Mouse (Mus musculus) MEL (cell line): ENCODE results near the gene Fndc3b. TPM values are rescaled to one million over a fixed set of nuclear protein-coding genes. Genes with fewer than 3 reads are reported as not detected.

Experiments
- DNase-seq: peaks from one replicate; pipeline ENCODE4 v3.0.0; 2011; ENCODE audit warnings: low read depth, low spot score
- H3K27ac ChIP-seq: 2 replicates; pipeline ENCODE4 v1.5.1; 2012; ENCODE audit warnings: low read depth, mild to moderate bottlenecking, control low read depth, low read length, moderate library complexity; ENCODE audit not compliant: control insufficient read depth
- H3K27me3 ChIP-seq, 2 experiments: fragments of 150-350 bp in 1 of 2; sonication (generic) in 1 of 2; 2 replicates each; pipeline ENCODE4 v1.6.1; 2012; ENCODE audit warnings: low read length in 2 of 2, mild to moderate bottlenecking in 2 of 2, improper control_type of control experiment in 1 of 2, moderate library complexity in 1 of 2; ENCODE audit not compliant: insufficient read depth in 2 of 2, control insufficient read depth in 1 of 2
- H3K36me3 ChIP-seq, 2 experiments: 2 replicates each; pipeline ENCODE4 v1.6.1; 2012 to 2014; ENCODE audit warnings: low read length in 2 of 2, improper control_type of control experiment in 1 of 2, inconsistent platforms in 1 of 2, mild to moderate bottlenecking in 1 of 2; ENCODE audit not compliant: insufficient read depth in 2 of 2, control insufficient read depth in 1 of 2
- H3K4me1 ChIP-seq, 2 experiments: fragments of 150-350 bp in 1 of 2; sonication (generic) in 1 of 2; 2 replicates each; pipeline ENCODE4 v1.6.1; 2012; ENCODE audit warnings: low read length in 2 of 2, improper control_type of control experiment in 1 of 2, mild to moderate bottlenecking in 1 of 2; ENCODE audit not compliant: insufficient read depth in 2 of 2, control insufficient read depth in 1 of 2
- H3K4me3 ChIP-seq, 2 experiments: fragments of 150-350 bp in 1 of 2; sonication (generic) in 1 of 2; 2 replicates each; pipeline ENCODE4 v1.5.1; 2012; ENCODE audit warnings: low read depth in 2 of 2, low read length in 2 of 2, mild to moderate bottlenecking in 2 of 2, moderate library complexity in 2 of 2, control low read depth in 1 of 2, improper control_type of control experiment in 1 of 2; ENCODE audit not compliant: control insufficient read depth in 1 of 2, insufficient read depth in 1 of 2
- H3K79me2 ChIP-seq: 2 replicates; pipeline ENCODE4 v1.6.1; 2012; ENCODE audit warnings: mild to moderate bottlenecking, low read length, moderate library complexity; ENCODE audit not compliant: control insufficient read depth, poor library complexity, insufficient read depth
- H3K9ac ChIP-seq: 2 replicates; pipeline ENCODE4 v1.6.1; 2012; ENCODE audit warnings: low read depth, mild to moderate bottlenecking, control low read depth, low read length, moderate library complexity; ENCODE audit not compliant: control insufficient read depth, poor library complexity, severe bottlenecking
- H3K9me3 ChIP-seq: fragments of 150-350 bp; sonication (generic); replicated peaks from 2 replicates; pipeline ENCODE4 v1.6.1; 2012; ENCODE audit warnings: mild to moderate bottlenecking, low read length, improper control_type of control experiment, moderate library complexity; ENCODE audit not compliant: insufficient read depth
- BHLHE40 ChIP-seq: IDR thresholded peaks from 2 replicates; pipeline ENCODE4 v1.6.1; 2012; ENCODE audit warnings: low read depth, mild to moderate bottlenecking, inconsistent platforms, low read length, improper control_type of control experiment, borderline replicate concordance
- CHD1 ChIP-seq: IDR thresholded peaks from 2 replicates; pipeline ENCODE4 v1.6.1; 2012; ENCODE audit warnings: low read depth, mild to moderate bottlenecking, inconsistent platforms, low read length, improper control_type of control experiment
- CTCF ChIP-seq, 3 experiments: IDR thresholded peaks in 2 of 3; conservative IDR thresholded peaks in 1 of 3; 2 replicates each; pipeline ENCODE4 v1.5.1; 2011 to 2012; ENCODE audit warnings: low read length in 3 of 3, low read depth in 2 of 3, mild to moderate bottlenecking in 2 of 3, improper control_type of control experiment in 1 of 3, inconsistent platforms in 1 of 3, mixed read lengths in 1 of 3, moderate library complexity in 1 of 3; ENCODE audit not compliant: control insufficient read depth in 1 of 3, insufficient read depth in 1 of 3, poor library complexity in 1 of 3, severe bottlenecking in 1 of 3
- GABPA ChIP-seq: IDR thresholded peaks from 2 replicates; pipeline ENCODE4 v1.6.1; 2012; ENCODE audit warnings: low read depth, mild to moderate bottlenecking, inconsistent platforms, low read length, improper control_type of control experiment, moderate library complexity
- HCFC1 ChIP-seq: IDR thresholded peaks from 2 replicates; pipeline ENCODE4 v1.6.1; 2012; ENCODE audit warnings: low read depth, mild to moderate bottlenecking, inconsistent platforms, low read length, improper control_type of control experiment, moderate library complexity
- KAT2A ChIP-seq: conservative IDR thresholded peaks from 2 replicates; pipeline ENCODE4 v1.6.1; 2012; ENCODE audit warnings: low read depth, low read length, improper control_type of control experiment, inconsistent platforms
- MAFK ChIP-seq: IDR thresholded peaks from 2 replicates; pipeline ENCODE4 v1.6.1; 2011; ENCODE audit warnings: low read depth, mild to moderate bottlenecking, low read length, improper control_type of control experiment, borderline replicate concordance
- MEF2A ChIP-seq: IDR thresholded peaks from 2 replicates; pipeline ENCODE4 v1.6.1; 2014; ENCODE audit warnings: low read depth, mild to moderate bottlenecking, inconsistent platforms, low read length, improper control_type of control experiment; ENCODE audit not compliant: poor library complexity, insufficient replicate concordance, severe bottlenecking; ENCODE audit errors: extremely low read depth
- MXI1 ChIP-seq: IDR thresholded peaks from 2 replicates; pipeline ENCODE4 v1.6.1; 2011; ENCODE audit warnings: mild to moderate bottlenecking, low read depth, low read length, improper control_type of control experiment
- MYC ChIP-seq: IDR thresholded peaks from 2 replicates; pipeline ENCODE4 v1.6.1; 2011; ENCODE audit warnings: low read depth, mild to moderate bottlenecking, low read length, improper control_type of control experiment, moderate library complexity
- NELFE ChIP-seq: IDR thresholded peaks from 2 replicates; pipeline ENCODE4 v1.6.1; 2011; ENCODE audit warnings: low read depth, low read length, improper control_type of control experiment
- POLR2A ChIP-seq, 2 experiments: IDR thresholded peaks; 2 replicates each; pipeline ENCODE4 v1.6.1; 2011 to 2012; ENCODE audit warnings: low read length in 2 of 2, mild to moderate bottlenecking in 2 of 2, control low read depth in 1 of 2, improper control_type of control experiment in 1 of 2, low read depth in 1 of 2, moderate library complexity in 1 of 2; ENCODE audit not compliant: control insufficient read depth in 1 of 2, insufficient read depth in 1 of 2, poor library complexity in 1 of 2
- POLR2AphosphoS2 ChIP-seq: IDR thresholded peaks from 2 replicates; pipeline ENCODE4 v1.6.1; 2011; ENCODE audit warnings: low read length, improper control_type of control experiment
- RCOR1 ChIP-seq: IDR thresholded peaks from 2 replicates; pipeline ENCODE4 v1.6.1; 2012; ENCODE audit warnings: low read depth, mild to moderate bottlenecking, inconsistent platforms, low read length, improper control_type of control experiment
- SMC3 ChIP-seq: IDR thresholded peaks from 2 replicates; pipeline ENCODE4 v1.6.1; 2011; ENCODE audit warnings: low read depth, low read length, improper control_type of control experiment
- TCF12 ChIP-seq: IDR thresholded peaks from 2 replicates; pipeline ENCODE4 v1.6.1; 2014; ENCODE audit warnings: low read depth, mild to moderate bottlenecking, inconsistent platforms, low read length, improper control_type of control experiment, moderate library complexity
- USF1 ChIP-seq: IDR thresholded peaks from 2 replicates; pipeline ENCODE4 v1.6.1; 2014; ENCODE audit warnings: low read depth, mild to moderate bottlenecking, inconsistent platforms, low read length, improper control_type of control experiment, moderate library complexity
- ZC3H11A ChIP-seq: IDR thresholded peaks from 2 replicates; pipeline ENCODE4 v1.6.1; 2012; ENCODE audit warnings: low read depth, mild to moderate bottlenecking, inconsistent platforms, low read length, improper control_type of control experiment
- ZNF384 ChIP-seq: IDR thresholded peaks from 2 replicates; pipeline ENCODE4 v1.6.1; 2012; ENCODE audit warnings: low read depth, mild to moderate bottlenecking, inconsistent platforms, low read length, improper control_type of control experiment
- polyA plus RNA-seq, 2 experiments: library from polyadenylated mRNA; stranded (reverse) in 1 of 2; unstranded in 1 of 2; fragments of >175 nt in 1 of 2; fragments of >200 nt in 1 of 2; gene quantifications; 2 replicates each; pipeline versions ENCODE4 v1.2.1 to v1.2.4; 2012; ENCODE audit warnings: low replicate concordance in 2 of 2, low read depth in 1 of 2; ENCODE audit not compliant: insufficient read length in 2 of 2, insufficient read depth in 1 of 2, missing spikeins in 1 of 2
- total RNA-seq: library from RNA; depleted of rRNA; stranded (reverse); fragments of 300-350 nt; gene quantifications from 2 replicates; pipeline ENCODE4 v1.2.3, GENCODE M21; 2012

The Fndc3b gene
- total and polyA plus RNA-seq, 3 experiments = not detected

DNA sequence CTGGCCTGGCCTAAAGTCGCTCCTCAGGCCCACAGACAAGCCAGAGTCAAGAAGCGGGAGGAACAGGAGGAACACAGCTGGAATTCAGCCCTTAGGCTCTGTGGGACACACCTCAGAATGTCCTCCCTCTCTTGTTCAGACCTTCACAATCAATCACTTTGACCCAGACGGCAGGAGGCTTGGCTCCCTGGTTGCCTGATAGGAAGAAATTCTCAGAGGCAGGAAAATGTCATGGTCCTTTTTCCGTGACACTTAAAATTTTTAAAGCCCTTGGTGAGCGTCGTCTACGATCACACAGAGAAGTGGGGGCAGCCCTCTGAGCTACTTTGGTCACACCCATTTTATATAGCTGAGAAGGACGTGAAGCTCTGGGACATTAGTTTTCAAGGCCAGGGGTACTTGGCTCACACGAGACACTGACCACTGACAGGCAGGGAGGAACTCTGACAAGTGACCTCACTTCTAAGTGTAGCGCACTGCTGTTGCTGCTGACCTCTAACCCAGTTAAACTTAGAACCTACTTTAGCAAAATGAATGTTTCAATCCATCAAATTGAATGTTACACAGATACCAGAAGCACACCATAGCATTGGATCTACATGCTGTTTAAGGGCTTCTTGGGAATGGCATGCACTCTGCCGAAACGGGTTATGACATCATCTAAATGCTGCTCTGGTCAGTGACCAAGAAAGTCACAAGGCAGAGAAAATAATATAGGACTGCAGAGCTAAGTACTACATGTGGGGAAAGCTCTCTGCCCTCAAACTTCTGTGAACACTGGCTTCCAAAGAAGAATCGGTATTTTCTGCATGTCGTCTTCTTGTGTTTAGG lies 181.7 kb downstream of the Fndc3b start:
- Histone ChIP-seq H3K9ac (no peak overlapping the region), H3K4me1 (no peaks in the 10 kb centered on the region)

GRCm38 (mm10) chr3:27526991-27527390 lies 184.1 kb downstream of the Fndc3b start:
- Histone ChIP-seq H3K4me3 (no peak overlapping the region), H3K4me1 (no peaks in the 10 kb centered on the region), H3K27me3 (no peaks in the 10 kb centered on the region), H3K36me3 (no peaks in the 10 kb centered on the region), H3K9me3 (no peaks in the 10 kb centered on the region), H3K27ac (no peak overlapping the region), H3K9ac (no peak overlapping the region), H3K79me2 (no peaks in the 10 kb centered on the region)
- TF ChIP-seq MXI1 (no peak), NELFE (no peak), MYC (no peak), ZC3H11A (no peak), GABPA (no peak), CTCF (IDR thresholded peaks at IDR 0.05 in 2 of 3, conservative IDR thresholded peaks at IDR 0.05 in 1 of 3; ENCODE audit: control insufficient read depth in 1 of 3, insufficient read depth in 1 of 3, low read depth in 2 of 3, low read length in 3 of 3, poor library complexity in 1 of 3, severe bottlenecking in 1 of 3) (no peak), USF1 (no peak)
- no peak for DNase-seq

More for the DNA sequence above, 181.7 kb downstream of the Fndc3b start:
- Histone ChIP-seq H3K79me2 (no peaks in the 10 kb centered on the region), H3K4me3 (no peak overlapping the region), H3K27me3 (no peaks in the 10 kb centered on the region), H3K27ac (no peak overlapping the region), H3K9me3 (no peaks in the 10 kb centered on the region), H3K36me3 (no peaks in the 10 kb centered on the region)
- TF ChIP-seq MAFK = no peak
- no peak for TF ChIP-seq TCF12
- TF ChIP-seq CHD1 = no peak
- no peak for DNase-seq

- H3K36me3 ChIP-seq = no peaks in the 10 kb centered on the region
- no peaks in the 10 kb centered on the region for H3K79me2 ChIP-seq
- TF ChIP-seq POLR2A (IDR thresholded peaks at IDR 0.05; ENCODE audit: control insufficient read depth in 1 of 2, insufficient read depth in 1 of 2, low read depth in 1 of 2, low read length in 2 of 2, poor library complexity in 1 of 2) = no peak
- TF ChIP-seq BHLHE40 = no peak
- TF ChIP-seq RCOR1 = no peak
- TF ChIP-seq ZNF384 = no peak
- TF ChIP-seq SMC3 = no peak
- TF ChIP-seq USF1 = no peak
- no peak for TF ChIP-seq GABPA
- no peak for TF ChIP-seq KAT2A
- no peak for TF ChIP-seq HCFC1
- no peak for TF ChIP-seq MEF2A
- no peak for TF ChIP-seq POLR2AphosphoS2
- H3K9ac ChIP-seq = no peak overlapping the region
- H3K27ac ChIP-seq = no peak overlapping the region
- H3K4me3 ChIP-seq = no peak overlapping the region
- no peaks in the 10 kb centered on the region for H3K9me3 ChIP-seq
- H3K27me3 ChIP-seq = no peaks in the 10 kb centered on the region
- H3K4me1 ChIP-seq = no peaks in the 10 kb centered on the region
- no peak for DNase-seq
Measured at GRCm38 (mm10) chr3:27523176-27523936, 187.8 kb downstream of the Fndc3b start.
